ENCODE assay signal across 1 mouse cellular context in the genomic region with DNA sequence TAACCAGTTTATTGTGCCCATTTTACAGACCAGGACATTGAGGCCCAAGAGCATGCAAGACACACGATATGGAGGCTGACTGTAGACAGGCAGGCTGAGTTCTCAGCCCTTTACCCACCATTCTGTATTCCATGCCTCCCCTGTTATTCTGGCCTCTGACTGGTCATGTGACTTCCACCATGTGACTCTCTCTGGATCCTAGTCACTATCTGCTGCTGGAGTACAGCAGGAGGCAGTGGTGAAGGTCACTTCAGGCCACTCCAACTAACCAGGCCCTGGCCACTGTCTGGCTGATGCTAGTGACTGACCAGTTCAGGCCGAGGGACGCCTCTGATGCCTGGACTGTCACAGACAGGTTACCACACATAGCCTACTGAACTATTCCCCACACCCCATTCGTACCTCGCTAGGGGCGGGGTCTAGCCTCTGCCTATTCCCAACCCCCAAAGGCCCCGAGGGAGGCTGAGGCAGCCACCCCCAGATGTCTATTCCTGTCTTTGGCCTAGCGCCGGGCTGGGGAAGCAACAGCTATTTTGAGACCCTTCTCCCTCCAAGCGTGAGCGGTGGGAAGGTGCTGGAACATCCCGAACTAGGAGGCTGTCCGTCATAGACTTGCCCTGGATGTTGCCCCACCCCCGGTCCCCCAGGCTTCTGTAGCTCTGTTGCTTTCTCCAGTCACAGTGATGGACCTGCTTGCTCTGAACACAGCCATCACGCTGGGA.
TF ChIP-seq lines count a peak whose summit lies in the region.

No protein-coding gene starts in this region.

TF ChIP-seq in ES-E14, 5 proteins besides CTCF, POLR2A, EP300 and RAD21 (continued from another document):
- no peak for TF ChIP-seq MAFK (IDR thresholded peaks at IDR 0.05; ENCODE audit: insufficient read depth, low read depth, low read length)
